Mouse (Mus musculus): ENCODE measurements around the gene Phf20. TPM values are rescaled to one million over a fixed set of nuclear protein-coding genes. Genes with fewer than 3 reads are reported as not detected.
A peak's percentile ranks its signal among the peaks of the same experiment; 100 is the strongest.

The Phf20 gene
- polyA plus RNA-seq, 1 experiment from 2014 or later: 133 TPM

DNA sequence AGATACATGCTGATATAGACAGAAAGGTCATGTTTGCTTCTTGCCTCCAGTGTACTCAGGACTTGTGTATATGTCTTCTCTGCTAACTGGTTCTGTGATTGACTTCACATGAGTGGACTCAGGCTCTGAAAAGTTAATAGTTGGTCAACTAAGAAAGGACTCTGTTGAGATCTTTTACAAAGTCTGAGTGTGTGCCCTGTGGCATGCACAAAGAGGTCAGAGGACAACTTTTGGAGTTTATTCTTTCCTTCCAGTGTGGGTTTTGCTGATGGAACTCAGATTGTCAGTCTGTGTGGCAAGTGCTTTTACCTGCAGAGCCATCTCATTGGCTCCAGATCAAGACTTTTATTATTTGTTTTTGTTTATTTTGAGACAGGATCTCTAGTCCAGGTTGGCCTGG lies 54.5 kb downstream of the Phf20 start:
- ATAC-seq: no peak
- no peaks in the 10 kb centered on the region for H3K4me1 ChIP-seq
- H3K27me3 ChIP-seq: no peaks in the 10 kb centered on the region
- no peak overlapping the region for H3K9ac ChIP-seq
- no peaks in the 10 kb centered on the region for H3K9me3 ChIP-seq (replicated peaks)
- H3K27ac ChIP-seq: no peak overlapping the region
- peaks cover 53% of the 10 kb centered on the region for H3K36me3 ChIP-seq (ENCODE audit: poor library complexity, severe bottlenecking)
- no peak overlapping the region for H3K4me3 ChIP-seq
- no peak overlapping the region for H3K4me2 ChIP-seq

DNA sequence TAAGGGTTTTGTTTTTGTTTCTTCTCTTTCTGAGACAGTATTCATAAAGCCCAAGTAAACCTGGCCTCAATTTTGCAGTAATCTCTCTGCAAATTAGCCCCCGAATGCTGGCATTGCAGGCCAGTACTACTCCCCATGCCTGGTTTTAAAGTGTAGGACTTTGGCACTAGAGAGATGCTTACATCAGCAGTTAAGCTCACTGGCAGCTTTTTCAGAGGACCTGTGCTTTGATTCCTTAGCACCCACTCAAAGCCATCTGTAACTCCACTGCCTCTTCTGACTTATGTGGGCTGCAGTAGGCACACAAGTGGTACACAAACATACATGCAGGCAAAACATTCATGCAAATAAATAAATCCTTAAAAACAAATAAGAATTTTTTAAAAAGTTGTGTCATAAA lies 55.0 kb downstream of the Phf20 start:
- Histone ChIP-seq H3K4me3 (no peak overlapping the region), H3K9me3 (replicated peaks) (no peaks in the 10 kb centered on the region), H3K9ac (no peak overlapping the region), H3K36me3 (ENCODE audit: poor library complexity, severe bottlenecking) (peaks cover 56% of the 10 kb centered on the region), H3K27me3 (no peaks in the 10 kb centered on the region), H3K4me1 (no peaks in the 10 kb centered on the region), H3K27ac (no peak overlapping the region), H3K4me2 (no peak overlapping the region)
- WGBS: 74% methylated on average over 1 of the region's 1 CpGs
- ATAC-seq: no peak

DNA sequence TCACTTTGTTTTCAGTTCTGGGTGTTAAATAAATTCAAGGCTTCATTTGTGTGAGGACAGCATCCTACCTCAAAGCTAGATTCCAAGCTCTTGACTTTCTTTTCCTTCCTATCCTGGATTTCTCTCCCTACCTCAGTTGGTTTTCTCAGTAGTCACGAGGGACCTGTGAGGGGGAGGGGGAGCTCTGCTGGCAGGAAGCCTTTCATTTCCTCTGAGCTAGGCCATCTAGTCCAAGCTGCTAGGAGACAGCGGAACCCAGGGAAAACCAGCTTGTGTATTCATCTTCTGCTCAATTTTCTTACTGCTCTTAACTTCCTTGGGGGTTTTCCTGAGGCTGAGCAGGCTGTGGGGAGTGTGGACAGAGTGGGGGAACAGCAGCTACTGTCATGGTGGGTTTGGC lies 60.8 kb downstream of the Phf20 start:
- Histone ChIP-seq H3K27ac (0 out of 2 replicates have a peak overlapping the region, but pooled peaks have one; percentile 28), H3K9ac (no peak overlapping the region), H3K9me3 (replicated peaks) (no peaks in the 10 kb centered on the region), H3K36me3 (ENCODE audit: poor library complexity, severe bottlenecking) (peaks cover 73% of the 10 kb centered on the region), H3K4me1 (no peaks in the 10 kb centered on the region), H3K27me3 (no peaks in the 10 kb centered on the region), H3K4me2 (no peak overlapping the region), H3K4me3 (no peak overlapping the region)
- no peak for ATAC-seq
- WGBS: 68% methylated on average over 2 of the region's 2 CpGs

DNA sequence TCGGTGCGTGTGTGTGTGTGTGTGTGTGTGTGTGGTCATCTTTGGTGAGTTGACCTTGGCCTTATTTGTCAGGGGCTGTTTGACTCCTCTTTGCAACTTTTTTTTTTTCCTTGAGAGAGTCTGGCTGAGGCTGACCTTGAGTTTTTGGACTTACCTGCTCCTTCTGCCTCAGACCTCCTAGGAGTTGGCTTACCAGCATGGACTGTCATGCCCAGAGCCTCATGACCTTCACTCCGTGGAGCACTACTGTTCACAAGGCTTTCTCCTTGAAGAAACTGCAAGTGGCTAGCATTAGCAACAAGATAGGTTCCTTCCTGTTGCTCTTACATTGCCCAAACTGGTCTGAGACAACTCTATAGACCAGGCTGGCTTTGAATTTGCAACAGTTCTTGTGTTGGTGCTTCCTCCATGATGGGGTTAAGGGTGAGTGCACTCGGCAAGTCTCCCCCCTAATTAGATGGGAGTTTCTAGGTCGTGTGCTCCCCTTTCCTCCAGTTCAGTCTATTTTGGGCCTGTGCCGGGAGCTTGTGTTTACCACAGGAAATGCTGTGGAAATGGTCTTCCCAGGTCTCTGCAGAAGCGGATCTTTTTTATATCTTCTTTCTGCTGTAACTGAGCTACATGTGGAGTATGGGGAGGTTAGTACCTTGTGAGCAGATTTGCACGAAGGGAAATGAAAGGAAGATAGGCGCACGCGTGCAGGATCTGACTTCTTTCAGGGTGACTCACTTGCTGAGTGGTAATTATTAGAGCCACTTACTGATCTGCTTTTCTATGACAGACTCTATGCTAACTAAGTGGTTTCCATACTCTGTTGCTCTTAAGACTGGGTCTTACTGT lies 61.9 kb downstream of the Phf20 start:
- Histone ChIP-seq H3K36me3 (ENCODE audit: poor library complexity, severe bottlenecking) (peaks cover 68% of the 10 kb centered on the region), H3K27ac (no peak overlapping the region), H3K4me3 (no peak overlapping the region), H3K27me3 (no peaks in the 10 kb centered on the region), H3K4me2 (no peak overlapping the region), H3K4me1 (no peaks in the 10 kb centered on the region), H3K9ac (no peak overlapping the region), H3K9me3 (replicated peaks) (no peaks in the 10 kb centered on the region)
- no peak for ATAC-seq
- WGBS: 86% methylated on average over 11 of the region's 11 CpGs

DNA sequence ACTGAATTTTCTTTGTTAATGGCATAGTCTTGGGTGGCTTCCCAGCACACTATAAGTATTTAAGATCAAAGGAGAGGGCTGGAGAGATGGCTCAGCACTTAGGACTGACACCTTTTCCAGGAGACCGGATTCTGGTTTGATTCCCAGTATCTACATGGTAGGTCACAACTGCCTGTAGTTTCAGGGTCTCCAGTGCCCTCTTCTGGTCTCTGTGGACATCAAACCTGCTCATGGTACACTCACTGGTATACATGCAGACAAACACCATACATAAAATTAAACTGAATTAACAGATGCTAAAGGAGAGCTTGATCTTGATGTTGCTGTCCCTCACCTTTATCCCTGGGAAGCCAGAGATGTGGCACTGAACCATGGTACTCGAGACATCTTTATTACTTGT lies 64.7 kb downstream of the Phf20 start:
- H3K9me3 ChIP-seq (replicated peaks): no peaks in the 10 kb centered on the region
- WGBS: 93% methylated on average over 2 of the region's 2 CpGs
- H3K4me3 ChIP-seq: no peak overlapping the region
- ATAC-seq: no peak
- no peaks in the 10 kb centered on the region for H3K4me1 ChIP-seq
- no peaks in the 10 kb centered on the region for H3K27me3 ChIP-seq
- H3K4me2 ChIP-seq: no peak overlapping the region
- H3K9ac ChIP-seq: no peak overlapping the region
- H3K27ac ChIP-seq: no peak overlapping the region
- peaks cover 52% of the 10 kb centered on the region for H3K36me3 ChIP-seq (ENCODE audit: poor library complexity, severe bottlenecking)

DNA sequence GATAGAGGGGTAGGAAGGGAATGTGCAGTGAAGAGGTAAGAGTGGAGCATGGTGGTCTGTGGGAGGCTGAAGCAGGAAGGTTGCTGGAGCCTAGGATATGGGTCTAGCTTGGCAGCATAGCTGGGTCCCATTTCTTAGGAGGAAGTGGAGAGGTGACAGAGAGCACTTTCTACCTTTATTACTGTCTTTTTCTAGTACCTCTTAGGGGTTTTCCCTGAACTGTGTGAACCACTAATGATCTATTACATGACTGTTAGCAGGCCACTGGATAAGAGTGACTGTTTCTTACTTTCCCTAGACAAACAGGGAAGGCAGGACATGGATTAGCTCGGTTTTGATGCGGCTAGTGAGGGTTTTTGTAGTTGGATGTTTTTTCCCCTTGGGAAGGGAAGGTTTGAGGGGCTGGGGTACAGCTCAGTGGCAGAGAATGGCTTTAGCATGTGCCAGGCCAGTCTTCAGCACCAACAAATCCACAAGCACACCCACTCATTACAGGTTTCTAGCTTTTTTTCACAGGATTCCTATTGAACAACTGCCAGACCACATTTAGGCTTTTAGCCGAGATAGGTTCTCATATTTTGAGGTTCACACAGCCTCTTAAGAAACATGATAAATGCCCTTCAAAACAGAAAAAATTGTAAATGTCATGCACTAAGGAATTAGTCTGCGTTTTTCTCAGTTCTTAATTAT lies 67.1 kb downstream of the Phf20 start:
- Histone ChIP-seq H3K9me3 (replicated peaks) (no peaks in the 10 kb centered on the region), H3K4me3 (no peak overlapping the region), H3K4me2 (no peak overlapping the region), H3K36me3 (ENCODE audit: poor library complexity, severe bottlenecking) (peaks cover 48% of the 10 kb centered on the region), H3K27ac (no peak overlapping the region), H3K27me3 (no peaks in the 10 kb centered on the region), H3K4me1 (no peaks in the 10 kb centered on the region), H3K9ac (no peak overlapping the region)
- ATAC-seq: no peak
- WGBS: 90% methylated on average over 4 of the region's 4 CpGs

DNA sequence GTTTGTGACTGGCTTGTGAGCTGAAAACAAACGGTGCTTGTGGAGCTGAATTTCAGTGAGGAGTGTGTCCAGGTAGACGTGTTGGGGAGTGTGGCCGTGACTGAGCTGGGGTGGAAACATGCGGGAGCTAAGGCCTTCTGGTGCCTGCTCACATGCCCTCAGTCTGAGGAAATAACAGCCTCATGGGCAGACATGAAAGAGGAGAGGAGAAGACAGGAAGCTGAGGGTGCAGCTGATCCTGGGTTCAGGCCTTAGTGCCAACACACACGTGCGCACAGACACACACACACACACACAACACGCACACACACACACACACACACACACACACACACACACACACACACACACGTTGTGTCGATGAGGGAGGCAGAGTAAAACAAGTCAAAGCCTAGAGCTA lies 71.4 kb downstream of the Phf20 start:
- ATAC-seq: no peak
- WGBS: 94% methylated on average over 9 of the region's 9 CpGs

DNA sequence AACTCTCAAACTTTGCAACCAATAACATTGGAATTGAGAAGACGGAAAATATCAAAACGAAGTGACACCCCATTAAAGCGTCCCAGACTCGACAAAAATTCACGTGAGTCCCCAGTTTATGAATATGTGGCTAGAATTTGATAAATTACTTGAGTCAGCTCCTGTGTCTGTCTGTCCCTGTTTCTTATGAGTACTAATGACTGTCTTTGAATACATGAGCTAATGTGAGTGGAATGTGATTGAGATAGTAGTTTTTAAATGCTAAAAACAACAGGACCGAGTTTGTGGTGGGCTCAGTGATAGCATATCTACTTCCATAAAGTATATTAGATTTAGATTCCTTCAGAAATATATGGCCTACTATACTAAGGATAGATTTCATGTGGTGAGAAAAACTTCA lies 76.3 kb downstream of the Phf20 start:
- no peak for ATAC-seq
- no peaks in the 10 kb centered on the region for H3K9me3 ChIP-seq (replicated peaks)

More for the DNA sequence above, 71.4 kb downstream of the Phf20 start:
- Histone ChIP-seq H3K27ac (no peak overlapping the region), H3K27me3 (no peaks in the 10 kb centered on the region), H3K4me1 (no peaks in the 10 kb centered on the region), H3K36me3 (ENCODE audit: poor library complexity, severe bottlenecking) (peaks cover 34% of the 10 kb centered on the region), H3K4me3 (no peak overlapping the region), H3K4me2 (no peak overlapping the region), H3K9ac (no peak overlapping the region), H3K9me3 (replicated peaks) (no peaks in the 10 kb centered on the region)

DNA sequence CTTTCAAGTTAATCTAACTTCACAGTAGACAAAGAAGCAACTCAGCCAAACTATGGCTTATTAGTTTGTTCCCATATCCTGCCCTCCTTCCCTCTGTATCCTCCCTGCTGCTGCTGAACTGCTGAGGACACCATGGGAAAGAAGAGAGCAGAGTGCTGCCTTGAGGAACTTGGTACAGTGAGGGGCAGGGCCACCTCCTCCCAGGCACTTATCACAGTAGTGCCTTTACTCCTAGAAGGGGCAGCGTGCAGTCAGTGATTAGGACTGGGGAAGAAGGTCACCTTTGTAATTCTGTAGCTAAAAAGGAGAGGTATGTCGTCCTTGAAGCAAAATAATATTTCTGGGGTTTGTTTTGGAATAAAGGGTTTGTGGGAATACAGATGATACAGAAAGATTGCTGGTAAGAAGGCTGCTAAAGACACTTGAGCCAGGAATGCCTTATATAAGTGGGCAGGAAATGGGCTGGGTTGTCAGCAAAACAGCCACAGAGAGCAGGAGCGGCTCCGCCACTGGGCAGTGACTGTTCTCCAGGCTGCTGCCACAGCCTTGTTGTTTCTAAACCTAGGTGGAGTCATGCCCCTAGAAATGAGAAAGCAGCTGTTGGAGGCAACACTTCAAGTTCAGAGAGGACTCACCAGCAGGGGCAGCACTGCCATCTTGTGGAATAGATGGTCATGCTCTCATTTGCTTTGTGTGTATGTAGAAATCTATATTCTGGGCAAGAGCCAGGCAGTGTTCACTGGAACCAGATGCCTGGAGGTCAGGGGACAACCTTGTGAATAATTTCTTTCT lies 82.2 kb downstream of the Phf20 start:
- 77% methylated on average over 4 of the region's 4 CpGs for WGBS
- H3K36me3 ChIP-seq (ENCODE audit: poor library complexity, severe bottlenecking): peaks cover 45% of the 10 kb centered on the region
- peak; percentile 51; the same call in 1 of the 2 replicates for ATAC-seq

More for the DNA sequence above, 76.3 kb downstream of the Phf20 start:
- Histone ChIP-seq H3K4me1 (no peaks in the 10 kb centered on the region), H3K27ac (no peak overlapping the region), H3K4me2 (no peak overlapping the region), H3K4me3 (no peak overlapping the region), H3K9ac (no peak overlapping the region), H3K36me3 (ENCODE audit: poor library complexity, severe bottlenecking) (peaks cover 47% of the 10 kb centered on the region), H3K27me3 (no peaks in the 10 kb centered on the region)
- 95% methylated on average over 6 of the region's 6 CpGs for WGBS

DNA sequence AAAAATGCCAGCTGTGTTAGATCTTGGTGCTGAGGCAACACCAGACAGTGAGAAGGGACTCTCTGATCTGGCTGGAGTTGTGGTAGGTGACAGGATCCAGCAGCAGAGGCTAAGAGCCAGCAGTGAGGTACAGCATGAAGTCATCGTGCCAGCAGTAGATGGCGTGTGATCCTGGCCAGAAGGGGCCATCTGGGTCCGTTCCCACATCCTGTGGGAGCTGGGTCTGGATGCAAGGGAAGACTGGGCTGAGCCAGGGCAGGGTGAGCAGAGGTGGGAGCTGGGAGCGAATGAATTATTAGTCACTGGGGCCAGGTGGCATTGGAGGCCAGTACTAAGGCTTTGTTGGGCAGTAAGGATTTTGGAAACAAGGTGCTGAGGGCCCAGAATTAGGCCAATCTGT lies 85.0 kb downstream of the Phf20 start:
- 83% methylated on average over 4 of the region's 4 CpGs for WGBS
- Histone ChIP-seq H3K36me3 (ENCODE audit: poor library complexity, severe bottlenecking) (peaks cover 40% of the 10 kb centered on the region), H3K4me1 (no peaks in the 10 kb centered on the region), H3K4me3 (no peak overlapping the region), H3K27me3 (no peaks in the 10 kb centered on the region), H3K9ac (no peak overlapping the region), H3K9me3 (replicated peaks) (no peaks in the 10 kb centered on the region), H3K27ac (no peak overlapping the region), H3K4me2 (no peak overlapping the region)
- ATAC-seq: no peak

More for the DNA sequence above, 82.2 kb downstream of the Phf20 start:
- Histone ChIP-seq H3K9ac (no peak overlapping the region), H3K9me3 (replicated peaks) (no peaks in the 10 kb centered on the region), H3K4me3 (no peak overlapping the region), H3K27ac (peak overlapping the region; percentile 44), H3K4me1 (no peaks in the 10 kb centered on the region), H3K4me2 (no peak overlapping the region), H3K27me3 (no peaks in the 10 kb centered on the region)

DNA sequence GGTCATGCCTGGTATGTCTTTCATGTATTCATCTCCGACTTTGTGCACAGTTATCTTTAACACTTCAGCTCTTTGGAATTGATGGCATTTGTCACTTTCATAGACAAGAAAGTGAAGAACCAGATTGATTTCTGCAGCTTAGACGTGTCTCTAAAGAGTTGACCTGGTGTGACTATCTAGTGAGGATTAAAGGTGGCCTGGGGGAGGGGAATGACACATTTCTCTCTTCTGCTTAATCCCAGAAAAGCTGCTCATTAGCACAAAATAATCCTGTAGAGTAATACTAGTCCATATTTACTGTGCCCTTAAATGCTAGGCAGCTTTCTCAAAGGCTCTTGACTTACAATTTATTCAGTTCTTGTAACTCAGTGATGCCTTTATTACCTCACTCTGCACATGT lies 88.9 kb downstream of the Phf20 start:
- no peak overlapping the region for H3K4me2 ChIP-seq
- WGBS: 75% methylated on average over 2 of the region's 2 CpGs
- no peak for ATAC-seq
- H3K9me3 ChIP-seq (replicated peaks): no peaks in the 10 kb centered on the region
- H3K4me3 ChIP-seq: no peak overlapping the region
- peaks cover 60% of the 10 kb centered on the region for H3K36me3 ChIP-seq (ENCODE audit: poor library complexity, severe bottlenecking)
- no peaks in the 10 kb centered on the region for H3K4me1 ChIP-seq
- no peak overlapping the region for H3K27ac ChIP-seq
- no peak overlapping the region for H3K9ac ChIP-seq
- no peaks in the 10 kb centered on the region for H3K27me3 ChIP-seq

DNA sequence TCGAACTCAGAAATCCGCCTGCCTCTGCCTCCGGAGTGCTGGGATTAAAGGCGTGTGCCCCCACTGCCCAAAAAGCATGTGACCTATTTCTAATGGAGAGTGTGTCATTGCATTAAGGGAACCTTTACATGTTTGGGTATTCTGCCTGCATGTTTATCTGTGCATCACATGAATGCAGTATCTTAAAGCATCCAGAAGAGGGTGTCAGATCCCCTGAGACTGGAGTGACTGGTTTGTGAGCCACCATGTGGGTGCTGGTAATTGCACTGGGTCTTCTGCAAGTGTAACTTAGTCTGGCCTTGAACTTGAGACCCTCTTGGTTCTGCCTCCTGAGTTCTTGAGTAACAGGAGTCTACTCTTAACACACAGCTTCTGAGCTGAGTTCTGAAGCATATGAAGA lies 90.5 kb downstream of the Phf20 start:
- H3K9ac ChIP-seq: no peak overlapping the region
- H3K4me3 ChIP-seq: no peak overlapping the region
- H3K9me3 ChIP-seq (replicated peaks): no peaks in the 10 kb centered on the region
- H3K4me2 ChIP-seq: no peak overlapping the region
- peaks cover 62% of the 10 kb centered on the region for H3K36me3 ChIP-seq (ENCODE audit: poor library complexity, severe bottlenecking)
- no peak overlapping the region for H3K27ac ChIP-seq
- 96% methylated on average over 4 of the region's 4 CpGs for WGBS
- no peaks in the 10 kb centered on the region for H3K4me1 ChIP-seq
- no peak for ATAC-seq
- no peaks in the 10 kb centered on the region for H3K27me3 ChIP-seq

Data from forebrain, embryonic 13.5 days (tissue).